Mouse (Mus musculus) liver, adult 2 months (tissue): ENCODE measurements around the gene Rsf1.

Experiments
- CTCF ChIP-seq: fragments of 200-500 bp; IDR thresholded peaks from 2 replicates; pipeline ENCODE4 v1.5.1; 2011; ENCODE audit warnings: low read depth, low read length, control low read depth
- POLR2A ChIP-seq: fragments of 200-500 bp; IDR thresholded peaks from 2 replicates; pipeline ENCODE4 v1.6.1; 2011; ENCODE audit warnings: low read length, control low read depth; ENCODE audit not compliant: insufficient read depth; ENCODE audit errors: extremely low read depth

DNA sequence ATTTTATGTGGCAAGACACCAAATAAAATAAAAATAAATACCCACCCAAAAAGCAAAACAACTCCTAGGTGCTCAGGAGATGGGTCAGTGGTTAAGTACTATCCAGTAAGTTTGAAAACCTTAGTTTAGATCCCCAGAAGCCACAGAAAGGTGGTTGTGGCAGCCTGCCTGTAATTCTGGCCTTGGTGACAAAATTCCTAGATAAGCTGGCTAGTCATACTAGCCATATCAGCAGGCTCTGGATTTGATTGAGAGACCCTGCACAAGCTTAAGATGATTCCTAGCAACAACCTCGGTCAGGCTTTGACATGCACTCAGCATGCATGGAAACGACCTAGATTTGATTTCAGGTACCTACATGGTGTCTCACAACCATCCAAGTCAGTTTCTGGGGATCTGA lies 49.7 kb downstream of the Rsf1 start:
- TF ChIP-seq CTCF, result no peak
- no peak for TF ChIP-seq POLR2A
